Mouse (Mus musculus) common myeloid progenitor, adult 5-6 weeks (primary cell): ENCODE data around the gene Thumpd2. TPM values are rescaled to one million over a fixed set of nuclear protein-coding genes. Genes with fewer than 3 reads are reported as not detected.

ENCODE experiments used
- ATAC-seq: replicated peaks from 2 replicates; pipeline ENCODE4 v1.8.0; 2016; ENCODE audit warnings: low read depth, mild to moderate bottlenecking, moderate TSS enrichment, inconsistent platforms; ENCODE audit not compliant: poor library complexity, severe bottlenecking
- total RNA-seq: library from RNA; stranded (forward); fragments of 200-1000, 187-1606 nt; gene quantifications from 2 replicates; pipeline ENCODE4 v1.2.3, GENCODE M21; 2017

The Thumpd2 gene
- total RNA-seq, result 15.7 and 20.4 TPM in 2 replicates

DNA sequence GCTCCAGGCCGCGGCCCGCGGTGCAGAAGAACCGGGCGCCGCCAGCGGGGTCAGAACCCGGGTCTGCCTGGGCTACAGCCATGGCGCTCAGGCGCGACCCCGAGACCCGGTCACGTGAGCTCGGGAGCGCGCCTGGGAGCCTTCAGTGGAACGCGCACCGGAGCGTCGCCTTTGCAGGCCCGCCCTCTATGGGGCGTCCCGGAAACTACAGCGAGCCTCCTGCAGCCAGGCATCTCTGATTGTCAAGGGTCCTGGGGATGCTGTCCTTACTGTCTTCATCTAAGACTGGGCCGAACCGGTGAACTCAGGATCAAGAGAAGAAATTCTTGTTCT is at the start of gene Thumpd2:
TSS of gene Thumpd2 (minus strand) at position 104 of the 333 bp plus-strand sequence.
- ATAC-seq, result peak; percentile 94

- ATAC-seq, result peak; percentile 98
Measured at GRCm38 (mm10) chr17:81104237-81104636, 39.4 kb upstream of the Thumpd2 start.

- peak; percentile 46 for ATAC-seq
Measured at GRCm38 (mm10) chr17:81102866-81103265, 38.0 kb upstream of the Thumpd2 start.

DNA sequence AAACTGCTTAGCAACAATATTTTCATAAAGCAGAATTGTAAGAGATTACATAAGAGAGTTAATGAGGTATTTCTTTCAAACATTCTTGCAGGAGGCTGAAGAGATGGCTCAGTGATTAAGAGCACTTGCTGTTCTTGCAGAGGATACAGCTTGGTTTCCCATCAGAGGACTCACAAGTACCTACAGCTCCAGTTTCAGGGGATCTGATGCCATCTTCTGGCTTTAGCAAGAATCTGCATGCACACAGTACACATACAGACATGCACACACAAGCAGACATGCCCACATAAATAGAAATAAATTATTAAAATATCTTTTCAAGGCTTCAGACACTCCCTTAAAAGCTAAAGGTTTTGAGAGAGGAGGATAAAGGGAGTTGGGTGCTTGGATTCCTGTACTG is 33.6 kb upstream of the Thumpd2 start:
- ATAC-seq, result no peak

- ATAC-seq, result no peak
Measured at GRCm38 (mm10) chr17:81096490-81096889, 31.6 kb upstream of the Thumpd2 start.

DNA sequence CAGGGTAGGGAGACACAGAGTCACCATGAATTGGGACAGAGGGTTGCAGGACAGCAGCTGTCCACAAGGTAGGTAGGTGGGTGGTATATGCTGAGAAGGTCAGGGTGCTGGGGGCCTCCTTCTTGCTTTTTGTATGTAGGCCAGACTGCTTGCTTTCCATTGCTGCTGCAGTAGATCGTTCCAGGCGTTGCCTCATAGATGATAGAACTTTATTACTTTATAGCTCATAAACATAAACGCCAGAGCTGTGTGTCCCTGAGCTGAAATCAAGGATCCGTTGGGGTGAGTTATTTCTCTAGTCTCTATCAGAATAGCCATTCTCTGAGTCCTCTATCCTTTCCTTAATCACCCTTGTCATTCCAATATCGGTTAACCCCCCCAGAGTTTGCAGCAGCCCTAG is 27.9 kb upstream of the Thumpd2 start:
- no peak for ATAC-seq

- no peak for ATAC-seq
Measured at GRCm38 (mm10) chr17:81088866-81089265, 24.0 kb upstream of the Thumpd2 start.

GRCm38 (mm10) chr17:81087735-81088134 is 22.9 kb upstream of the Thumpd2 start:
- no peak for ATAC-seq

GRCm38 (mm10) chr17:81064279-81064978 is 453 bp downstream of the Thumpd2 start:
- peak; percentile 58 for ATAC-seq

DNA sequence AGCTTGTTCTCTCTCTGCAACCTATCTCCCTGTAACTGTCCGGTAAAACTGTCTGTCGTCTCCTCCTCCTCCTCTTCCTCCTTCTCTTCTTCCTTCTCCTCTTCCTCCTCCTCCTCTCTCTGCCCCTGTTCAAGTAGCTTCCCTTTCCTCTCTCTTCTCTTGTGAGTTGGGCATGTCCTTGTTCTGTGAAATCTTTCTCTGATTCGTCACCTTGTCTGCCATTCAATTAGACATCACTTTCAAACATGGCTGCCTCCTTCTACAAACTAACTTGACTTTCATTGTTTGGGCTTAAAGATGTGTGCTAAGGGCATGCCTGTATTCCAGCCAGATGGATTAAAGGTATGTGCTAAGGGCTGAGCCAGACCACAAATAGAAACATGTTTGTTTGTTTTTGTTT is 1.5 kb downstream of the Thumpd2 start:
- ATAC-seq, result no peak

GRCm38 (mm10) chr17:81062349-81062871 is 2.5 kb downstream of the Thumpd2 start:
- ATAC-seq, result 0 out of 2 replicates have a peak, but pooled peaks have one; percentile 16

GRCm38 (mm10) chr17:81056796-81057381 is 8.0 kb downstream of the Thumpd2 start:
- ATAC-seq, result no peak

- peak; percentile 42; the same call in 1 of the 2 replicates for ATAC-seq
Measured at GRCm38 (mm10) chr17:81056035-81056434, 8.8 kb downstream of the Thumpd2 start.

DNA sequence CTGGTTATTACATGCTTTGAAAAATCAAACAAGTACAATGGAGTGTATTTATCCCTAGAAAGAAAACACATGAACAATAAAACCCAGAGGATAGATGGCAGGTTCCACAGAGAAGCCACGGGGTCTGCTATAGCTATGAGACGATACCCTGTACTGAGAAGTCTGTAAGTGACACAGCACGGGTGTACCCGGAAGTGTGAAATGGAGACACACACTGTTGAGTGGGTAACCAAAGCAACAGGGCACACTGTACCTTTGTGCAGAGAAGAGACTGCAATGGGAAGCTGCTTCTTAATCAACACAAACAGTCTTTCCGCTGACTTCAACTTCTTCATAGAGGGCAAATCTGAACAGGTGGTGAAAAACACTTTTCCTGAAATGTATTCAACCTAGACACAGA is 9.4 kb downstream of the Thumpd2 start:
- no peak for ATAC-seq

- no peak for ATAC-seq
Measured at GRCm38 (mm10) chr17:81053274-81053673, 11.6 kb downstream of the Thumpd2 start.

DNA sequence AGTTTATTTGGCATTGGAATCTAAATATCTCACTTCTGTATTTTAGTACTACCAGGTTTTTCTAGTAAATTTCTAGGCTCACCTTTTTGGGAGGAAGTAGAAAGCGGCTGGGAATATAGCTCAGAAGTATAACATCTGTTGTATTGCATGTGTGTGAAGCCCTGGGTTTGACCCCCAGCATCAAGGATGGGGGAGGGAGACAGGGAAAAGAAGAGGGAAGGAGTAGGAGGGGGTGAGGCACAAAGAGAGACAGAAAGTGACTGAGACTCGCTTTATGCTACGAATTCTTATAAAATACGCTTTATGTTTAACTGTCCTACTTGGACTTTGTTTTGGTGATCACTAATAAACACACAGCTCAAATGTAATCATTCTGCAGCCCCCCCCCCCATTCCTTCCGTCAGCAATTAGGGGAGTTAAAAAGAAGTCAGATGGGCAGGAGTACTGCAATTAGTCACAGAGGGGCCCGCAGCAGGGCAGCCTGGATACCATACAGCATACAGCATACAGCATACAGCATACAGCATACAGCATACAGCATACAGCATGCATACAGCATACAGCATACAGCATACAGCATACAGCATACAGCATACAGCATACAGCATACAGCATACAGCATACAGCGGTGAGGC is 16.8 kb downstream of the Thumpd2 start:
- no peak for ATAC-seq

- ATAC-seq, result peak; percentile 78
Measured at GRCm38 (mm10) chr17:81045525-81046150, 19.2 kb downstream of the Thumpd2 start.

DNA sequence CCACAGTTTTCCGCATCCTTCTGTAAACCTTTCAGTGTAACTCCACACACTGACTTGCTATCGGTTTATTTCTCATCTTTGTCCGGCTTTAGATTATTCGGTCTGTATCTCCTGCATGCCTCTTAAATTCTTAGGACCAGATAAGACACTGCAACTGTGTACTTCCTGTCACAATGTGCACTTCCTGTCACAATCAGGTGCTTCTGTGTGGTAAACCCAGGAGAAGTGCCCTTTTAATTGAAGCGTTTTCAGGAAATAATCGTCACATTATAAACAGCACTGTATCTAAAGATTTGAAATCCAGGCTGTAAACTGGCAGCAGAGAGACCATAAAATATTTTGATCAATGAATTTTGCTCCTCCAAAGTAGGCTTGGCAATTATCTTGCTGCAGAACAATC is 19.8 kb downstream of the Thumpd2 start:
- no peak for ATAC-seq

GRCm38 (mm10) chr17:81044356-81044755 is 20.5 kb downstream of the Thumpd2 start:
- no peak for ATAC-seq

GRCm38 (mm10) chr17:81041662-81042061 is 23.2 kb downstream of the Thumpd2 start:
- no peak for ATAC-seq
